Mouse (Mus musculus) heart, postnatal 10 days (tissue): ENCODE measurements around the gene Gja4. TPM values are rescaled to one million over a fixed set of nuclear protein-coding genes. Genes with fewer than 3 reads are reported as not detected.

ENCODE experiments used
- DNase-seq, 2 experiments: peaks; one replicate each; pipeline ENCODE4 v3.0.0; 2021
- intact Hi-C: fragments of 180-260 bp; cut with DNase I; formaldehyde crosslinking; loops from one replicate; pipeline ENCODE4 v1.15.1; 2025
- total RNA-seq, 2 experiments: library from RNA; stranded (reverse); gene quantifications; 2 replicates each; pipeline ENCODE4 v1.2.3; 2021

The Gja4 gene
- 10 to 100 TPM; 28.2 to 30.2 TPM for total RNA-seq

GRCm38 (mm10) chr4:127313861-127314260 is at the start of gene Gja4:
TSS of gene Gja4 (minus strand) at chr4:127314039.
- intact Hi-C loops, result loop anchor here (10.0 kb wide), 1 partner anchor 239 kb away; the partner anchor contains the start of gene Zmym6
- peak; percentile 87 for DNase-seq

GRCm38 (mm10) chr4:127363331-127363730 is 49.5 kb upstream of the Gja4 start:
- intact Hi-C loops, result no loop called here
- no peak for DNase-seq

- intact Hi-C loops, result no loop called here
- DNase-seq, result no peak
Measured at GRCm38 (mm10) chr4:127362520-127362919, 48.7 kb upstream of the Gja4 start.

GRCm38 (mm10) chr4:127358018-127358417 is 44.2 kb upstream of the Gja4 start, which contains the start of gene Gjb5:
TSS of gene Gjb5 (minus strand) at chr4:127358181.
- intact Hi-C loops, result no loop called here

GRCm38 (mm10) chr4:127354506-127355485 is 41.0 kb upstream of the Gja4 start:
- intact Hi-C loops, result no loop called here
- DNase-seq, result peak; percentile 34 to 36

More at GRCm38 (mm10) chr4:127358018-127358417, 44.2 kb upstream of the Gja4 start, which contains the start of gene Gjb5:
- DNase-seq, result no peak

GRCm38 (mm10) chr4:127353951-127354438 is 40.2 kb upstream of the Gja4 start, which contains the start of gene Gjb4:
TSS of gene Gjb4 (minus strand) at chr4:127354081.
- intact Hi-C loops, result no loop called here
- no peak for DNase-seq

GRCm38 (mm10) chr4:127352594-127352993 is 38.8 kb upstream of the Gja4 start:
- no peak for DNase-seq

GRCm38 (mm10) chr4:127349560-127350300 is 35.9 kb upstream of the Gja4 start:
- DNase-seq, result no peak
- intact Hi-C loops, result no loop called here

More at GRCm38 (mm10) chr4:127352594-127352993, 38.8 kb upstream of the Gja4 start:
- intact Hi-C loops, result no loop called here

- DNase-seq, result no peak
- intact Hi-C loops, result no loop called here
Measured at GRCm38 (mm10) chr4:127345000-127345399, 31.2 kb upstream of the Gja4 start.

- no peak for DNase-seq
Measured at GRCm38 (mm10) chr4:127341372-127341771, 27.5 kb upstream of the Gja4 start.

GRCm38 (mm10) chr4:127337668-127338067 is 23.8 kb upstream of the Gja4 start:
- intact Hi-C loops, result no loop called here
- DNase-seq, result no peak

More at GRCm38 (mm10) chr4:127341372-127341771, 27.5 kb upstream of the Gja4 start:
- intact Hi-C loops, result no loop called here

GRCm38 (mm10) chr4:127334870-127335504 is 21.1 kb upstream of the Gja4 start:
- intact Hi-C loops, result no loop called here
- no peak for DNase-seq

- intact Hi-C loops, result no loop called here
- no peak for DNase-seq
Measured at GRCm38 (mm10) chr4:127331171-127331570, 17.3 kb upstream of the Gja4 start.

GRCm38 (mm10) chr4:127330181-127331100 is 16.6 kb upstream of the Gja4 start, which contains the start of gene Gjb3:
TSS of gene Gjb3 (minus strand) at chr4:127330844.
- DNase-seq, result no peak

GRCm38 (mm10) chr4:127329751-127330150 is 15.9 kb upstream of the Gja4 start:
- intact Hi-C loops, result loop anchor here (10.0 kb wide), 1 partner anchor 285 kb away; no protein-coding TSS in a partner anchor
- DNase-seq, result no peak

More at GRCm38 (mm10) chr4:127330181-127331100, 16.6 kb upstream of the Gja4 start, which contains the start of gene Gjb3:
- intact Hi-C loops, result no loop called here

GRCm38 (mm10) chr4:127329046-127329445 is 15.2 kb upstream of the Gja4 start:
- intact Hi-C loops, result loop anchor here (10.0 kb wide), 1 partner anchor 284 kb away; no protein-coding TSS in a partner anchor
- no peak for DNase-seq

GRCm38 (mm10) chr4:127328378-127328777 is 14.5 kb upstream of the Gja4 start:
- DNase-seq, result no peak
- intact Hi-C loops, result loop anchor here (10.0 kb wide), 1 partner anchor 284 kb away; no protein-coding TSS in a partner anchor

- intact Hi-C loops, result loop anchor here (10.0 kb wide), 1 partner anchor 283 kb away; no protein-coding TSS in a partner anchor
- no peak for DNase-seq
Measured at GRCm38 (mm10) chr4:127327749-127328148, 13.9 kb upstream of the Gja4 start.

- DNase-seq, result no peak
- intact Hi-C loops, result loop anchor here (10.0 kb wide), 1 partner anchor 282 kb away; no protein-coding TSS in a partner anchor
Measured at GRCm38 (mm10) chr4:127327258-127327657, 13.4 kb upstream of the Gja4 start.
